Comparison of ENCODE assay signal across 28 mouse cellular contexts in genomic region chr5:105821390-105821789, GRCm38 (mm10).
"Had no signal": no experiment of that assay in that cellular context is flagged by ENCODE, and none has a peak within 500 bp of the region (broad histone marks: within the 10 kb centered on the region; RNA-seq: fewer than 3 reads in every experiment).

No protein-coding gene starts in this region.

- H3K9me3 ChIP-seq: embryonic facial prominence, embryonic 10.5 days; embryonic facial prominence, embryonic 12.5 days; embryonic facial prominence, embryonic 13.5 days; embryonic facial prominence, embryonic 15.5 days; forebrain, embryonic 10.5 days; forebrain, embryonic 12.5 days; forebrain, embryonic 13.5 days; forebrain, embryonic 15.5 days had no signal

- DNase-seq: cerebellum, adult 8-10 months; cerebellum, adult 9-10 months; cerebellum, adult 9-11 months; cerebellum, postnatal 10 days; cerebellum, postnatal 14 days; cerebellum, postnatal 25 days; cerebellum, postnatal 36 days; embryo, embryonic 11 days; forebrain, postnatal 0 days; gastrocnemius, adult 2 months; gastrocnemius, postnatal 10 days; gastrocnemius, postnatal 14 days; gastrocnemius, postnatal 25 days; gastrocnemius, postnatal 36 days; heart, adult 11 months; heart, adult 18-20 months; heart, adult 2 months had no signal

- H3K36me3 ChIP-seq: embryonic facial prominence, embryonic 12.5 days; embryonic facial prominence, embryonic 13.5 days; embryonic facial prominence, embryonic 15.5 days; forebrain, embryonic 15.5 days had no signal

- H3K27me3 ChIP-seq: embryonic facial prominence, embryonic 12.5 days; embryonic facial prominence, embryonic 13.5 days; embryonic facial prominence, embryonic 15.5 days; forebrain, embryonic 12.5 days; forebrain, embryonic 13.5 days; forebrain, embryonic 15.5 days had no signal

- H3K4me2 ChIP-seq: embryonic facial prominence, embryonic 12.5 days; embryonic facial prominence, embryonic 13.5 days; embryonic facial prominence, embryonic 15.5 days; forebrain, embryonic 12.5 days; forebrain, embryonic 13.5 days; forebrain, embryonic 15.5 days had no signal

- H3K27ac ChIP-seq: embryonic facial prominence, embryonic 10.5 days; embryonic facial prominence, embryonic 12.5 days; embryonic facial prominence, embryonic 13.5 days; embryonic facial prominence, embryonic 15.5 days; forebrain, embryonic 10.5 days; forebrain, embryonic 12.5 days; forebrain, embryonic 13.5 days; forebrain, embryonic 15.5 days; gastrocnemius, adult 2 months; heart, adult 2 months had no signal

- ATAC-seq: forebrain, embryonic 13.5 days; forebrain, embryonic 14.5 days; forebrain, embryonic 15.5 days; forebrain, embryonic 16.5 days; forebrain, postnatal 0 days had no signal

- H3K4me3 ChIP-seq: embryonic facial prominence, embryonic 10.5 days; embryonic facial prominence, embryonic 12.5 days; embryonic facial prominence, embryonic 13.5 days; embryonic facial prominence, embryonic 15.5 days; erythroblast, embryonic 14.5 days; forebrain, embryonic 10.5 days; forebrain, embryonic 12.5 days; forebrain, embryonic 13.5 days; forebrain, embryonic 15.5 days; gastrocnemius, adult 2 months; heart, adult 2 months had no signal

- H3K9ac ChIP-seq: embryonic facial prominence, embryonic 12.5 days; embryonic facial prominence, embryonic 13.5 days; embryonic facial prominence, embryonic 15.5 days; forebrain, embryonic 12.5 days; forebrain, embryonic 13.5 days; forebrain, embryonic 15.5 days; forebrain, postnatal 0 days had no signal
